Mouse (Mus musculus) urinary bladder, adult 2 months (tissue): Measurements from ENCODE around the gene A930018P22Rik. TPM values are rescaled to one million over a fixed set of nuclear protein-coding genes. Genes with fewer than 3 reads are reported as not detected.
"Not testable (repeated sequence)": the region's sequence is repeated elsewhere in the genome, so short reads cannot be mapped to it uniquely, and the experiment has no call there.

Experiments
- DNase-seq: peaks from one replicate; pipeline ENCODE4 v3.0.0; 2022; ENCODE audit warnings: low spot score
- polyA plus RNA-seq: library from polyadenylated mRNA; depleted of rRNA; stranded (reverse); fragments of >200 nt; gene quantifications from 2 replicates; pipeline ENCODE4 v1.2.3, GENCODE M21; 2012

A930018P22Rik gene
- polyA plus RNA-seq, 1 experiment, result 0.12 TPM

DNA sequence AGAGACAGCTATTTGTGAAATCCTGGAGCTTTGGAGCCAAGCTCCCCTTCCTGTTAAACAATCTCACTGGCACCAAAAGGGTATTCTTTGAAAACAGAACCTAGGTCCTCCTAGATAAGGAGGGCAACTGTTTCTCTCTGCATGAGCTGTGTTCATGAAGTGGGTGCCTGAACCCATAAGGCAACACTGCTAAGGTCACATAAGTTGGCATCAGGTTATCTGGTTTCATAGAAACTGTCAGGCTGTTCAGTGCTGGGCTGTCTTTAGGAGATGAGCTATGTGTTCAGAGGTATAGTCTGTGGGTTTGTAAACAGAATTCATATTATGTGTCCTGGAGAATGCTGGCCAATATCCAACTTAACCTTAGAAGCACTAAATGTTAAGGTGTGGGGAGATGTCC lies 5.4 kb upstream of the A930018P22Rik start:
- DNase-seq, result not testable (repeated sequence)

DNA sequence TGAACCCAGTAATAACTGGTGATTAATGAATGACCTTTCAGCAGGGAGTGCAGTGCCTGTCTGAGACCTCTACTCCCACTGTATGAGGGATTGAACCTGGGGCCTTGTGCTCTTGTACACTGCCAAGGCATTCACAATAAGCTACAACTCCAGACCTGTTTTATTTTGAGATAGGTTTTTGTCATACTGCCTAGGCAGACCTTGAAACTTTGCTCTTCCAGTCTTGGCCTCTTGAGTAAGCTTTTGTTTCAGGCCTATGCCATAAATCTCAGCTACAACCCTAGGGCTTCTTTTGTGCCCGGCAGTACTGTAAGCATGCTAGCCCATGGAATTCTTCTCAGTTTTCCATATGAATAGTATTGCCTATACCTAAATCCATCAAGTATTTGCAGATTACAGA lies 3.5 kb upstream of the A930018P22Rik start:
- DNase-seq, result no peak

DNA sequence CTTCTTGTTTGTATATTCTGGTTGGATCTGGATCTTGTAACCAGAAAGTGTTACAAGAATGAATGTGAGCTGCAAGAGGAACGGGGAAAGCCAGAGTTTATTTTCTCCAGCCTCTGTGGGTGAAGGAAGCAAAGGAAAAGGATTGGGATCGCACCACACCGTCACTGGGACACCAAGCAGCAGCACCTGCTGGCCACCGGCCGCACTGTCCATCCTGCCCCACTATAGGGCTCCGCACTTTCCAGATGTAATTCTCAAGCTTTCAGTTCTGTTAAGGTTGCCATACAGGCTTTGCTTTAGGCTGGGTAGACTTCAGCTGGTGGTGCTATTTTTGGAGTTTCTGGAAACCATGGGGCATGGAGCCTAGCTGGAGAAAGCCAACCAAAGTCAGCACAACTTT lies 2.3 kb upstream of the A930018P22Rik start:
- no peak for DNase-seq

DNA sequence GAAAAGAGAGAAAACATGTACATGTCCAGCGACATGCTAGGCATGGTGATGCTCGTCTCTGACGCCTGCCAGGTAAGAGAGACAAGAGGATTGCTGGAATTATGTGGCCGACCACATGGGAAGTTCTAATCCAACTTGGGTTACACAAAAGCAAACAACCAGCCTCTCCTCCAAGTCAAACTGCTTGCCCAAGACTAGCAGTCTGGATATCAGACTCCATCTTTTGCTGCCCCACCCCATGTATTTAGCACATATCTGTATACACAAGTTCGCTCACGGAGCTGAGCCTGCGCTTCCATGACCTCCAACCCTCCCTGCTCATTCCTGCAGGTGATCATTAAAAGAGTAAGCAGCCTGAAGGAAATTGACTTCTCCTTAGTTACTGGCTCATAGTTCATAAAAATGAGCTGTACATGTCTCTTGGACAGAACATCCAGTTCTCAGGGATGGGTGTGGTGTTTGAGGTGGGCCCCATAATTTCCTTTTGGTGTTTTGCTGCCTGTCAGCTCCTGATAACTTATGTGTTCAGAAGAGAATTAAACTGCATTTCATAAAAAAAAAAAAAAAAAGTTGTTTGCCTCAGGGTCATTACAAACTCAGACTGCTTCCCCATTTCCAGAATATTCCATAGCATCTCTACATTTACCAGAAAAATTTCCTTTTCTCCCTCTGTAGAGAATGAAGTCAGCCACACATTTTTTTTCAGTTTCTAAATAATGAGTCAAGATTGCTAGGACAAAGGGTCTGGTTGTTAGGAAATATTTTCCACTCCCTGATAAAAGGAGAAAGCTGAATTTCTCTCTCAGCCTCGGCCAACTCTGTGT lies 676 bp upstream of the A930018P22Rik start:
- no peak for DNase-seq

DNA sequence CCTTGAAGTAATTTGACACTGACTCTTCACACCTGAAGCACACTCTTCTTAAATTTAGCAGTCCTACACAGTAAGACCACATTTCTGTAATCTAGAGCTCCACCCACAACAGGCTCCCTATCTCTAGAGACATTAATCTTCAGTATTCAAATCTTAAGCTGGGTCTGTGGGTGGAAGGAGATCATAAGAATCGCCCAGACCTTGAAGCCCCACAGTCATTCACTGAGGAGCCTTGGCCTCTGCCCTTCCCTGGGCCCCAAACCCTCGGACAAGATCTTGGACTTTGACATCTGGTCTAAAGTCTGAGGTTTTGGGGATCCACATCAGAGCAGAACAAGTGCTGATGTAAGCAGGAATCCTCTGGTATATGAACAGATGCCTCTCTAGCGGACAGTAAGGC lies 971 bp downstream of the A930018P22Rik start:
- no peak for DNase-seq

DNA sequence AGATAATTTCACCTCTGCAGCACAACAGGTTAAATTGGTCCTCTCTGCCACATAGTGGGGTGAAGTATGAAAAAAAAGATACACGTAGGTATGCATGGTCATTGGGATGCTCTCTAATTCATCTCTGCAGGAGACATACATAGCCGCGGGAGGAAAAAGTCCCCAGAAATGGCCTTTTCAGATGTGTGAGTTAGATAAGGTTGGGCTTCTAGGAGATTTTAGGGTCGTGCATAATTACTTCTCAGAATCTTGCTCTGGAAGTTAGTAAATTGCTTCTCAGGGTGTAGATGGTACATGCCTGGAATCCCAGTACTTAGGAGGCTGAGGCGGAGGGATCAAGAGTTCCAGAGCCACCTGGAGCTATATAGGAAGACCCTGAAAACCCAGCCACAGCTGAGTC lies 1.5 kb downstream of the A930018P22Rik start:
- DNase-seq, result no peak

DNA sequence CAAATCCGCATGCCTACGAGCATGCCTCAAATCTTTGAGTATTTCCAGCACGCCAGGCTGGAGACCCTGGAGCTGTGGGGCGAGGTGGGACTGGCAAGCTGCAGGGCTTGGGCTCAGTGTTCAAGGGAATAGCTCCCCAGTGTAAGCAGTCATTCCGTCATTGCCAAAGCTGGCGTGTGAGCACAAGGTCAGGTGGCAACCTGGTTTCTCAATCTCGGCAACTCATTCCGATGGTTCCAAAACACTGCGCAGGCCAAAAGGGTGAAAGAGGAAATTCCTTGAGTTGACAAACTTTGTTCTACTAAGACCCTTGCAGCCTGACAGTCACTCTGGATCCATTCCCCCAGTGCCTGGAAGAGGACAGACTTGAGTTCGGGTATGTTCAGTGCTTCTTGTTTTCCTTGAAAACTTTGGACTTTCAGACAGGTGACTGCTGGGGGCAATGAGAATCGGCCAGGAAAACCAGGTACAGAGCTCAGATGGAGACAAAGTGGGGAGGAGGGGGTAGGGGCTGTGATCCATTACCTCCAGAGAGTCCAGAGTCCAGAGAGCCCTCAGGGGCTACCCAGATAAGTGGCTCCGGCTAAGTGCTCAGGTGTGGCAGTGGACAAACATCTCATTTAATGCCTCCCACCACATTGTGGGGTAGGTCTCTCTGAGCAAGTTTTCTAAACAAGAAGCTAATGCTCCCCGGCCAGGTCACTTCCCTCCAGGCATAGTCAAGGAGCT lies 6.4 kb downstream of the A930018P22Rik start:
- DNase-seq, result no peak

DNA sequence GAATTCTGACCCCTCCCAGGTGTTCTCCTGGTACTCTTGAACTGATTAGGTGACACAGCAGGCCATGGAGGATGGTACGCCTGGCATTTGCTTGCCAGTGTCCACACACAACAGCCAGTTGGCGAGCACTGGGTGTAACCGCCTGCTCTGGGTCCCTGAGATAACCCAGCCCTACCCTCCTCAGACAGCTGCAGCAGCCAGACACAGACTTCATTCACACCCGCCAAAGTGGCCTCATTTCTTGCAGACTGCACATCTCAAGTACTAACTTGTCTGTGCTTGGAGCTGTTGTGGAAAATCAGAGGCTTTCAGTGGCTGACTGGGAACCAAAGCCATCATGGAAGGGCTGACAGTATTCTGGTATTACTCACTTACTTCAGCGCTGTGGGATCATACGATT lies 7.6 kb downstream of the A930018P22Rik start:
- DNase-seq, result no peak

DNA sequence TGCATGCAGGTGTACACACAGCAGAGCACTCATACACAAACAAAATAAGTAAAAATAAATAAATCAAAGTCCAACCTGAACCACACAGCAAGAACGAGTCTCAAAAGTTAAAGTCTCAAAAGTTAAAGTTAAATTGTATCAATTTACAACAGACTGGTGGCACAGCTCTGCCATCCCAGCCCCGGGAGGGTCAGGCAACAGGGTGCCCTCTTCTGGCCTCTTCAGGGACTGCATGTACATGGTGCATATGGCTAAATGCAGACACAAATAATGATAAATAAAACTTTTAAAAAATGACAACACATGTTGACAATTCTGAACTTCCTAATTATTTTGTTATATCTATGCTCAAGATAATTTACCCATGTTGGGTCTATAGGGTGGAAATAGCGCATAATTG lies 8.4 kb downstream of the A930018P22Rik start:
- no peak for DNase-seq

DNA sequence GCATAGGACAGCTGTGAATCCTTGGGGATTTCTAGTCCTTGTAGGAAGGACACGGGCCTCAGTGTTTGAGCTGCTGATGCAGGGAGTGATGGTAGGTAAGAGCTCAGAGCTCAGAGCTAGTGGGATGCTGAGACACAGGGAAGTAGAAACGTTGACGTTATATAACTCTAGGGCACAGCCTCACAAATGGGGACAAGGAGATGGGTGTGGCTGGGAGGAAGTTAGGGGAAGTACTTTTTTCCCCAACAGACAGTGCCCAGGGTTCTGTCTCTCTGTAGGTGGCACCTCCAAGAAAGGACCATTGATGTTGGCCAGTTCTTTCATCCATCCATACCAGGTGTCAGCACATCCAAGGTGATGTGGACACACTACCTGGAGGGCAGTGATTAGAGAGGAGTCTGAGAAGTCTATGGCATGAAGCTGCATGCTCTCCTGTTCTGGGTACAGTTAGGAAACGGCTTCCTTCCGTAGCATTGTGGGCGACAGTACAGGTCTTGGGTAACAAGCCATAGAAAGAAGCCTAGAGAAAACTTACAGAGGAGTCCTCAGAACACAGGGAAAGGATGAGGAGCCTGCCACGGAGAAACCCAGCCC lies 9.8 kb downstream of the A930018P22Rik start:
- DNase-seq, result no peak

DNA sequence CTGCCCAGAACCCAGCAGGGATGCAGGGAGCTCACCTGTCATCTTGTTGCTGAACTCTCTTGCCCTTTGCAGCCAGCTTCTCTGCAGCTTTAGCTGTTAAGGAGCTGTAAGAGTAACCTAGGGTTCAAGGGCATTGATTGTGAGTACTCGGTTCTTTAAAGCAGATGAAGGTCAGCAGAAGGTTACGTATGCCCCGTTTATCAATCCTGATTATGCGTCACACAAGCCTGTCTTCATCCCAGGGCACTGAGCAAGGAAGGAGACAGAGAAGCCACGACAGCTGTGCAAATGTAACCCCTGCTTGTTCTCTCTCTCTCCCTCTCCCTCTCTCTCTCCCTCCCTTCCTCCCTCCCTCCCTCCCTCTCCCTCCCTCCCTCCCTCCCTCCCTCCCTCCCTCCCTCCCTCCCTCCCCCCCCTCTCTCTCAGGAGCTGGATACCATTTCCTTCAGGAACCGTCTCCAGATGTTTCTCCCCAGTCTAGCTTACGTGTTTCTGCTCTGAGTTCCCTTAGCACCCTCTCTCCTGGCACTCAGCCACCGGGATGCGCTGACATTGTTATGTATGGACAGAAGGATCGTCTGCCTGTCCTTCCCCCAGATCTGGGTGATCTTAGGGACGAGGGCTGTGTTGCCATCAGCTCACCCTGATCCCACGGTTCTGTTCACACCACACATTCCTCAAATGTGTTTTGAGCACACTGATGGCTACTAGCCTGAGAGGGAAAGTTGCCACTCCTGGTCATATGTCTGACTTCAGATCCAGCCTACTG lies 10.7 kb downstream of the A930018P22Rik start:
- no peak for DNase-seq

DNA sequence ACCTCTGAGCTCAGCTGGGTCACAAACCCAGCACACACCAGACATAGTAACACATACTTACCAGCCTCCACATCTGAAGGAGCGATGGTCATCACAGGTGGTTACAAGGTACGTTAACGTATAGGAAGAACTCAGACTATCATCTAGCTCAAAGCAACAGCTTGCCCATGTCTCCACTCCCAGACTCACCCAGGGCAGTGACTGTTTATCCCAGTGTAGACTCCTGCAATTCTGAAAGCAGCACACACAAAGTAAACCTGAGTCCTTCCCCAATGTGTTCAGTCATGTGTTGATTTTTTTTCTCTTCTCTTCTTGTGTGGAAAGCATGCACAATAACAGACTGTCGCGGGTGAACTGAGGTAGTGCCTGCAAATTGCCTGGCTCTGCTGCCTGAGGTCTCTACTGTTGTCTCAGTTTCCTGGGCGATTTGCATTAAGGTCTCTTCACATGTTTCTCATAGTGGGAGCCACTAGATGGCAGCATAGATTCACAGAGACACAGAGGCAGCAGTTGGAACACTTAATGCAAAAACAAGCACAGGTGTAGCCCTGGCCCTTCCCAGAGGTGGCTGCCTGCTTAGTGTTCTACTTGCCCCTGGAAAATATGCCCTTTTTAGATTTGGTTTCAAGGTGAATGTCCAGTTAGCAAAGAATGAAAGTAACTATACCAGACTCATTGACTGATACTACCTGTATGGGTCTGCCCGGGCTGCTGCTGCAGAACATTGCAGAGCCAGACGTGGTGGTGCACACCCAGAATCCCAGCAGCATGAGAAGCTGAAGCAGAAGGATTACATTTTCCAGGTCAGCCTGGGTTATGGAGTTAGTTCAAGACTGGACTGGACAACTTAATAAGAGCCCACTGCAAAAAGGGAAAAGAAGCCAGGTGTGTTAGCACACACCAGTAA lies 11.8 kb downstream of the A930018P22Rik start:
- DNase-seq, result no peak

DNA sequence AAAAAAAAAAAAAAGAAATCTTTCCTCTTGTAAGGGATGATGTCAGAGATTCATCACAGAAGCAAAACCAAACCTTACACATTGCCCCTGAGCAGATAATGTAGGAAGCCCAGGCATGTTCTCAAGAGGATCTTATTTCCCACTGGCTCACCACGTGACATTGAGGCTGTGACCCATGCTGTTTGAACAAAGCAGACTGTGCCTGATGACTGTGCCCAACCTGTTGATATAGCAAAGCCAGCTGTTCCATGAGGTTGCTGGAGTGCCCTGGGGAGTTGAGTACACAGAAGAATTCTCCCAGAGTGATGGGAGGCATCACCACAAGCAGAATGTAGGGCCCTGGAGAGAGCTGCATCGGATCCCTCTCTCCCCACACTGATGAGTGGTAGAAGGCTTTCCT lies 13.4 kb downstream of the A930018P22Rik start:
- DNase-seq, result no peak

DNA sequence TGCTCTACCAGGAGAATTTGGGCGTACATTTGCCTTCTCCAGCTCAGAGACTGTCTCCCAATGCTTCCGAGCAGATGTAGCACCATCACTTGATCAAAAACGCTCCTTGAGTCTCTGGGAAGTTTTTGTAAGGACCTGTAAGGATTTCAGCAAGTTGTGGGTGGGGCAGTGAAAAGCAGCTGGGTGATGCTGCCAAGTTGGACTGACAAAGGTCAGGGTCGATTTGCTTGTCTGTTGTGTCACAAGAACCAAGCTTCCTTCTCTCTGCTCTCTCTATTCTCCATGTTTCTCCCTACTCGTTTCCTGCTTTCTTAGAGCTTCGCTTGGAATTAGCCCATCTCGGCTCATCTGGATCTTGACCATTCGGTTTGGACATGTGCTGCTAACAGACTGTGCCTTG lies 19.6 kb downstream of the A930018P22Rik start:
- no peak for DNase-seq

DNA sequence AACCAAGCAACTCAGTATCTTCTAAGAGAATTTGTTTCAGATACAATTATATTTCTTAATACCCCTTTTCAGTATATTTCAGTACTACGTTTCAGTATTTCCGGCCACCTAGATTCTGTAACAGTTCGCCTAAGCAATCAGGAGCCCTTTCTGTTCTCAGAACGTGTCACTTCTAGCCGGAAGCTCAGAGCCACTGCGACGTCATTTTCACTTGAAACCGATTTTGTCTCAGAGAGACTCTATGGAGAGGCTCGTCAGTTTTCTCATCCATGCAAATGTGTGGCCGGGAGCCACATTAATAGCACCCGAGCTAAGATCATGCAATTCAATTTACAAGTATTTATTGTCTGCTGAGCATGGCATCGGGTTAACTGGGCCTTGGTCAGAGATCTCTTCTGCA lies 21.4 kb downstream of the A930018P22Rik start:
- no peak for DNase-seq

DNA sequence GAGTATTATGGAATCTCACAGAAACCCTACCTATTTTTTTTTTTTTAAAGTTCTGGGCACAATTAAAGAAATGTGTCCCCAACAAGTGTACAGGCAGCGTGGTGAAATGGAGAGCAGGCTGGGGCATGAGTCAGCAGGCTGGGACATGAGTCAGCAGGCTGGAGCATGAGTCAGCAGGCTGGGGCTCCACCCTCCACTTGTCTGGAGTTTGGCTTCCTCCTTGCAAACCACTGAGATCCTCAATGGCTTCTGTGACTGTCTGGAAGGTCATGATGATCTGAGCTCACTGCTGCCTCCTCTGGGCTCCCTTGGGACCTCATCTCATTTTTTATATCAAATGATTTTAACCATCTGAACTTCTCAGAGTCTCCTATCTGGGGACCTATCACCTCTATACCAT lies 23.4 kb downstream of the A930018P22Rik start:
- no peak for DNase-seq

DNA sequence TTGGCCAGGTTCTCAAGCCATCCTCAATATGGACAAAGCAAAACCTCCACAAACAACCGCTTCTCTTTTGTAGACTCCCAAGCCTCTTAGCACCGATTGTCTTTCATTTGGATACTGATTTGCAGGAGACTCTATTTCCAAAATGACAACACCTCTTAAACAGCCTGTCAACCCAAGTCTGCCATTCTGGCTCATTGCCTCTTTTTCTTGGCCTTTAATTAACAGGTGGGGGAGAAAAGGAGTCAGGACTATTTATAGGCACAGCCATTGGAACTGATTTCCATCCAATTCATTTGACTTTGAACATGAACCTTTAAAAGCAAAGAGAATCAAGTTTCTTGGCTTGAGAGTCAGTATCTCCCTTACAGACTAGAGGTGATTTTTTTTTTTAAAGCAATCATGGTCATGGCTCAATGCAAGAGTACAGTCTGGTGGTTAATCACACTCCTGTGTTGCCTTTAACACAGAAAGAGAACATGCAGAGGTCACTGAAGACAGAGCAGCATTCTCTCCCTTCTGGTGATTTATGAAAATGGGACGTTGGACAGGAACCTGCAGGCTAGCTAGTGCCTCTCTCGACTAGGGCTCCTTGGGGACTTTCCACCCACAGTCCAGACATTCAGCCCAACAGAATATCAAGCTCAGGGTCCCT lies 25.5 kb downstream of the A930018P22Rik start:
- DNase-seq, result no peak

DNA sequence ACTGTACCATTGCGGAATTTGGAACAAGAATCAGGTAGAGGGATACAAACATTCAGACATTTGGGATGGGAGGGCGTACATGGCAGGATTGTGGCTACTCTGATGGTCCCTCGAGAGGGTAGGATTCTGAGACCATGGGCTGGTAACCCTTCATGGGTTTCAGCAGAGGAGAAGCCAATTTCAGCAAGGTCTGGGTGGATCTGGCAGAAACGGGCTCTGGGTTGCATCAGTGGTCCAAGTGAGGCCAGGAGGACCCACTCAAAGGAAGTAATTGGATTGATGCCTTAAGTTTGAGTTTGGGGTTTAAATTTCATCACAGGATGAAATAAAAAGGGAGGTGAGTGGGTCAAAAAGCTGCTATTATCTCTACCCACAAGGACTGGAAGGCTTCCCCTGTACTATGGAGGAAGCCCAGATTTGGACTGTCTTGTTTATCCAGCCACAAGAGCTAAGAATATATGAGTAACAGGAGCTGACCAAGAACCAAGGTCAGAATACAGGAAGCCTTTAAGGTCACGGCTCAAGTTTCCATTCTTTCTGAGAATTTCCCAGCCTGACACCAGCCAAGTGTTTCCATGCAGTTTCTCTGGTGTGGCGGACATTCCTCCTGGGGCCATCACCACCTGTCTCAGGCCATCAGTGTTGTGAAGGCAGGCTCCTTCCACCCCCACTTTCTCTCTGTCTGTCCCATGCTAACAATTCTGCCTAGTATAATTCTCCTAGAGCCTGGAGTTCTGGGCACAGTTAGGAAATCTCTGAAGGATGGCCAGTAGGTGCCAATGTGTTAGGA lies 28.2 kb downstream of the A930018P22Rik start:
- DNase-seq, result no peak

DNA sequence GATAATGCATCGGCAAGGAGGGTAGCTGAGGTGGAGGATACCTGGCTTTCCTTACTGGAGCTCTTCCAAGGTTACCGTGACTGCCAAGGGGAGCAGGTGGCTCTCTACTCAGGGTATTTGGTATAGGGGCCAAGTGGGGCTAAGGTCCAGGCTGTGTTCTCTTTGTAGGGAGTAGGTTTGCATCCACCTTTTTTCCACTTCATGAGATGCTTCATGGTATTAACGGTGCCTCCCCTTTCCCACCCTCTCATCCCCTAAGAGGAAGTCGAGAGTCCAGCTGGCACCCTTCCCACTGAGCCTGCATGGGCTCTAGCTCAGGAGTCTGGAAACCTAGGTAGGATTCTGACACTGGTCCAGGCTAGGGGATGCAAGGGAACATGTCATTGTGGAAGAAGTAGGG lies 30.8 kb downstream of the A930018P22Rik start:
- DNase-seq, result no peak

DNA sequence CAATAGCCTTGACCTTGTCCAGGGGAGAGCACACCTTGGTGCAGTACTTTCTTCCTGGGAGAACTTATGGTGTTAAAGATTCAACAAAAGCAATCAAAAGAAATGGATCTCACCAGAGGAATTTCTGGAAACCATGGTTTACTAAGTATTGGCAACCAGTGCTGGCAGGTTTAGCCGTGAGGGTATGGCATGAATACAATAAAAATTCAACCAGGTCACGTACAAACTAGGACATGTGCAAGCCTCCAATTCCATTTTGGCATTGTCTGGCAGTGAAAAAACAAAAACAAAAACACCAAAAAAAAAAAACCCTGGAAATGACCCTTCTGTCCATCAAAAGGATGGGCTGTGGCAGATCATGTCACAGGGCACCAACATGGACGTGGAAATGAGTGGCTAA lies 31.3 kb downstream of the A930018P22Rik start:
- no peak for DNase-seq
